Mouse (Mus musculus): Measurements from ENCODE around the gene Pak6. TPM values are rescaled to one million over a fixed set of nuclear protein-coding genes. Genes with fewer than 3 reads are reported as not detected.
A peak's percentile ranks its signal among the peaks of the same experiment; 100 is the strongest.
"Not testable (repeated sequence)": the region's sequence is repeated elsewhere in the genome, so short reads cannot be mapped to it uniquely, and the experiment has no call there.

Gene Pak6
- polyA plus RNA-seq, 1 experiment = 4.3 TPM

GRCm38 (mm10) chr2:118646665-118647064 lies 16.4 kb upstream of the Pak6 start:
- H3K36me3 ChIP-seq (ENCODE audit: control insufficient read depth, insufficient read depth, low read length) = no peaks in the 10 kb centered on the region
- H3K27me3 ChIP-seq (ENCODE audit: control insufficient read depth, insufficient read depth, low read length) = no peaks in the 10 kb centered on the region
- TF ChIP-seq POLR2A (IDR thresholded peaks at IDR 0.05; ENCODE audit: control insufficient read depth, extremely low read depth, insufficient read depth, low read length, poor library complexity) (no peak), CTCF (IDR thresholded peaks at IDR 0.05; ENCODE audit: borderline replicate concordance, control insufficient read depth, extremely low read depth, insufficient read depth, low read length, poor library complexity) (no peak)
- H3K27ac ChIP-seq (ENCODE audit: control insufficient read depth, insufficient read depth, low read length) = no peak overlapping the region
- H3K4me3 ChIP-seq (ENCODE audit: control insufficient read depth, insufficient read depth, low read length) = no peak overlapping the region
- WGBS = 93% methylated on average over 5 of the region's 5 CpGs
- peaks cover 11% of the 10 kb centered on the region for H3K4me1 ChIP-seq (replicated peaks; ENCODE audit: control insufficient read depth, insufficient read depth, low read length)
- DNase-seq = no peak

DNA sequence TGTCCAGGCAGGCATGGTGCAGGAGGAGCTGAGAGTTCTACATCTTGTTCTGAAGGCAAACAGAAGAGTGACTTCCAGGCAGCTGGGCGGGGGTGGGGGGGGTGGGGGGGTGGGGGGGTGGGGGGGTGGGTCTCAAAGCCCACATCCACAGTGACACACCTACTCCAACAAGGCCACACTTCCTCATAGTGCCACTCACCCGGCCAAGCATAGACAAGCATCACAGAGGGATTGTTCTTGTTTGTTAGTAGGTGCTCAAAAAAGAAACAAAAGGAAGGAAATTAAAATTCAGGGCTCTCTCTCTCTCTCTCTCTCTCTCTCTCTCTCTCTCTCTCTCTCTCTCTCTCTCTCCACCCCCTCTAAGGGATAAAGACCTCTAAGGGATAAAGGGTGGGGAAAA lies 12.4 kb upstream of the Pak6 start:
- H3K4me1 ChIP-seq (replicated peaks; ENCODE audit: control insufficient read depth, insufficient read depth, low read length); H3K4me3 ChIP-seq (ENCODE audit: control insufficient read depth, insufficient read depth, low read length); H3K27ac ChIP-seq (ENCODE audit: control insufficient read depth, insufficient read depth, low read length); DNase-seq; H3K27me3 ChIP-seq (ENCODE audit: control insufficient read depth, insufficient read depth, low read length); H3K36me3 ChIP-seq (ENCODE audit: control insufficient read depth, insufficient read depth, low read length): not testable (repeated sequence)
- 36% methylated on average over 2 of the region's 2 CpGs for WGBS

GRCm38 (mm10) chr2:118656688-118657281 lies 6.3 kb upstream of the Pak6 start:
- WGBS = 22% methylated on average over 3 of the region's 3 CpGs
- DNase-seq = no peak
- no peak overlapping the region for H3K4me3 ChIP-seq (ENCODE audit: control insufficient read depth, insufficient read depth, low read length)

DNA sequence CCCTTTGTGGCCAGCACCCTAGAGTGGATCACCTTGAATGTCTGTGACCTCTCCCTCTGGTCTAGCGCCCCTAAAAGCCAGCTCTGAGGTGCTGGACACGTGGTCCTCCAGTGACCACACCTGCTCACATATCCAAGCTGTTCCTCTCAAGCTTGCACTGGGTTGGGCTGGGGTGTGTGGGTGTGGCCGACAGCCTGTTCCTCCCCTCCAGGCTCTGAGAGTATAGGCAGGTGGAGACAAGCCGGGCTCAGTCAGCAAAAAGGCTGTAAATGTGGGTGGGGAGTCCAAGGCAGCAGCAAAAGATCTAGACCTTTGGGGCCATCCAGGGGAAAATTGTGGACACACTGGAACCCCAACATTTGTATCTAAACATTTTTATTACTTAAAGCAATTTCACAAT lies 4.6 kb upstream of the Pak6 start:
- TF ChIP-seq CTCF (IDR thresholded peaks at IDR 0.05; ENCODE audit: borderline replicate concordance, control insufficient read depth, extremely low read depth, insufficient read depth, low read length, poor library complexity) (no peak), POLR2A (IDR thresholded peaks at IDR 0.05; ENCODE audit: control insufficient read depth, extremely low read depth, insufficient read depth, low read length, poor library complexity) (no peak)
- Histone ChIP-seq H3K36me3 (ENCODE audit: control insufficient read depth, insufficient read depth, low read length) (no peaks in the 10 kb centered on the region), H3K27ac (ENCODE audit: control insufficient read depth, insufficient read depth, low read length) (no peak overlapping the region), H3K4me1 (replicated peaks; ENCODE audit: control insufficient read depth, insufficient read depth, low read length) (peaks cover 45% of the 10 kb centered on the region), H3K4me3 (ENCODE audit: control insufficient read depth, insufficient read depth, low read length) (no peak overlapping the region), H3K27me3 (ENCODE audit: control insufficient read depth, insufficient read depth, low read length) (no peaks in the 10 kb centered on the region)
- 16% methylated on average over 4 of the region's 4 CpGs for WGBS
- no peak for DNase-seq

More at GRCm38 (mm10) chr2:118656688-118657281, 6.3 kb upstream of the Pak6 start:
- Histone ChIP-seq H3K27me3 (ENCODE audit: control insufficient read depth, insufficient read depth, low read length) (no peaks in the 10 kb centered on the region), H3K27ac (ENCODE audit: control insufficient read depth, insufficient read depth, low read length) (peak overlapping the region; percentile 40; the same call in 1 of the 2 replicates), H3K4me1 (replicated peaks; ENCODE audit: control insufficient read depth, insufficient read depth, low read length) (peaks cover 34% of the 10 kb centered on the region), H3K36me3 (ENCODE audit: control insufficient read depth, insufficient read depth, low read length) (no peaks in the 10 kb centered on the region)
- no peak for TF ChIP-seq CTCF (IDR thresholded peaks at IDR 0.05; ENCODE audit: borderline replicate concordance, control insufficient read depth, extremely low read depth, insufficient read depth, low read length, poor library complexity)
- TF ChIP-seq POLR2A (IDR thresholded peaks at IDR 0.05; ENCODE audit: control insufficient read depth, extremely low read depth, insufficient read depth, low read length, poor library complexity) = no peak

- peaks cover 51% of the 10 kb centered on the region for H3K4me1 ChIP-seq (replicated peaks; ENCODE audit: control insufficient read depth, insufficient read depth, low read length)
- 56% methylated on average over 1 of the region's 1 CpGs for WGBS
- H3K4me3 ChIP-seq (ENCODE audit: control insufficient read depth, insufficient read depth, low read length) = no peak overlapping the region
- no peak for DNase-seq
- no peaks in the 10 kb centered on the region for H3K36me3 ChIP-seq (ENCODE audit: control insufficient read depth, insufficient read depth, low read length)
- TF ChIP-seq POLR2A (IDR thresholded peaks at IDR 0.05; ENCODE audit: control insufficient read depth, extremely low read depth, insufficient read depth, low read length, poor library complexity) = no peak
- TF ChIP-seq CTCF (IDR thresholded peaks at IDR 0.05; ENCODE audit: borderline replicate concordance, control insufficient read depth, extremely low read depth, insufficient read depth, low read length, poor library complexity) = no peak
- H3K27ac ChIP-seq (ENCODE audit: control insufficient read depth, insufficient read depth, low read length) = no peak overlapping the region
- H3K27me3 ChIP-seq (ENCODE audit: control insufficient read depth, insufficient read depth, low read length) = no peaks in the 10 kb centered on the region
Measured at GRCm38 (mm10) chr2:118659077-118659476, 4.0 kb upstream of the Pak6 start.

DNA sequence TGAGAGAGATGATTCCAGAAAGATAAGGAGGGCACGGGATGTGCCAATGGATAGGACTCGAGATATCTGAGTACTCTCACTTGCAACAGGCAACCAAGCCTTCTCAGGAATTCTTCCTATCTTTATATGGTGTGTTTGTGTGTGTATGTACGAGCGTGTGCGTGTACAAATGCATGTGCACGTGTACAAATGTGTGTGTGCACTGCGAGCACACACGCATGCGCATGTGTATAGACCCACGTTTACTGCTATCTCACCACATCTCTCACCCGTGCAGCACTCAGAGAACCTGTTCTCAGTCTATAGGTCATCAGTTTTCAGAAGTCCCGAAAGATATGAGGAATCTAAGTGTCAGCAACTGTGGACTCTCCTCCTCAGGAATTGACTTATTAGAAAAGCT lies 3.6 kb upstream of the Pak6 start:
- TF ChIP-seq POLR2A (IDR thresholded peaks at IDR 0.05; ENCODE audit: control insufficient read depth, extremely low read depth, insufficient read depth, low read length, poor library complexity) (no peak), CTCF (IDR thresholded peaks at IDR 0.05; ENCODE audit: borderline replicate concordance, control insufficient read depth, extremely low read depth, insufficient read depth, low read length, poor library complexity) (no peak)
- Histone ChIP-seq H3K27ac (ENCODE audit: control insufficient read depth, insufficient read depth, low read length) (no peak overlapping the region), H3K4me1 (replicated peaks; ENCODE audit: control insufficient read depth, insufficient read depth, low read length) (peaks cover 55% of the 10 kb centered on the region), H3K4me3 (ENCODE audit: control insufficient read depth, insufficient read depth, low read length) (no peak overlapping the region), H3K36me3 (ENCODE audit: control insufficient read depth, insufficient read depth, low read length) (no peaks in the 10 kb centered on the region), H3K27me3 (ENCODE audit: control insufficient read depth, insufficient read depth, low read length) (no peaks in the 10 kb centered on the region)
- no peak for DNase-seq
- 76% methylated on average over 12 of the region's 12 CpGs for WGBS

DNA sequence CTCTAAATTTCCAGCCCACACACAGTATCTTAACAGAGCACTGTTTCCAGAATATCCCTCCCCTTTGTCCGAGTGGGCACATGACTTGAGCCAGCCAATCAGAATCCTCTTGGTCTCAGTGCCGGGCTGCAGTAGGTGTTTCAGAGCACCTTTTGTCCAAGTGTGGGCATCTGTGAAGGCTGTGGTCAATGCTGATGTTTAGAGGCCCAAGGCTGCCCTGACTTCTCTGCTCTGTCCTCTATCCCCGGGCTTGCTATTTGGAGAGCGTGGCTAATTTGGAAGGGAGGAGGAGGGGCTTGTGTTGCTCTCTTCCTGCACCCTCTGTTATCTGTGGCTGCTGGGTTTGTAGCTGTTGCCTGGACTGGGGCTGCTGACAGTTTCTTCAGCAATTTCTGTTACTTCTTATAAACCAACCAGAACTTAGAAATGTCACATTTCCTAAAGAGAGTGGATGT lies 3.1 kb upstream of the Pak6 start:
- Histone ChIP-seq H3K27ac (ENCODE audit: control insufficient read depth, insufficient read depth, low read length) (no peak overlapping the region), H3K4me3 (ENCODE audit: control insufficient read depth, insufficient read depth, low read length) (peak overlapping the region; percentile 64), H3K36me3 (ENCODE audit: control insufficient read depth, insufficient read depth, low read length) (no peaks in the 10 kb centered on the region), H3K4me1 (replicated peaks; ENCODE audit: control insufficient read depth, insufficient read depth, low read length) (peaks cover 56% of the 10 kb centered on the region), H3K27me3 (ENCODE audit: control insufficient read depth, insufficient read depth, low read length) (no peaks in the 10 kb centered on the region)
- peak; percentile 62 for DNase-seq
- TF ChIP-seq CTCF (IDR thresholded peaks at IDR 0.05; ENCODE audit: borderline replicate concordance, control insufficient read depth, extremely low read depth, insufficient read depth, low read length, poor library complexity) = no peak
- TF ChIP-seq POLR2A (IDR thresholded peaks at IDR 0.05; ENCODE audit: control insufficient read depth, extremely low read depth, insufficient read depth, low read length, poor library complexity) = no peak
- 2% methylated on average over 4 of the region's 4 CpGs for WGBS

Measured in thymus, adult 2 months (tissue).